Mouse (Mus musculus) yolk sac, embryonic 10.5 days (tissue): ENCODE data around the gene Ankrd39.
"Not testable (repeated sequence)": the region's sequence is repeated elsewhere in the genome, so short reads cannot be mapped to it uniquely, and the experiment has no call there.

ENCODE experiments used
- DNase-seq: peaks from one replicate; pipeline ENCODE4 v3.0.0-alpha.2; 2017; ENCODE audit warnings: low spot score

Gene Ankrd39

GRCm38 (mm10) chr1:36552506-36552905 is 5.3 kb upstream of the Ankrd39 start:
- no peak for DNase-seq

- DNase-seq = no peak
These were observed 4.7 kb upstream of the Ankrd39 start for GRCm38 (mm10) chr1:36551904-36552303.

- no peak for DNase-seq
These were observed 3.0 kb upstream of the Ankrd39 start for GRCm38 (mm10) chr1:36550075-36550863.

- DNase-seq = no peak
These were observed 2.2 kb upstream of the Ankrd39 start for GRCm38 (mm10) chr1:36549491-36549890.

GRCm38 (mm10) chr1:36548771-36549170 is 1.5 kb upstream of the Ankrd39 start:
- DNase-seq = no peak

GRCm38 (mm10) chr1:36547981-36548598 is 845 bp upstream of the Ankrd39 start:
- no peak for DNase-seq

GRCm38 (mm10) chr1:36545845-36546600 is 1.2 kb downstream of the Ankrd39 start:
- no peak for DNase-seq

- no peak for DNase-seq
These were observed 1.9 kb downstream of the Ankrd39 start for GRCm38 (mm10) chr1:36545382-36545781.

GRCm38 (mm10) chr1:36542925-36543324 is 4.3 kb downstream of the Ankrd39 start:
- no peak for DNase-seq

GRCm38 (mm10) chr1:36541844-36542243 is 5.4 kb downstream of the Ankrd39 start:
- no peak for DNase-seq

- no peak for DNase-seq
These were observed 6.4 kb downstream of the Ankrd39 start for GRCm38 (mm10) chr1:36540807-36541206.

- DNase-seq = no peak
These were observed 7.1 kb downstream of the Ankrd39 start for GRCm38 (mm10) chr1:36540132-36540531.

GRCm38 (mm10) chr1:36539186-36539585 is 8.1 kb downstream of the Ankrd39 start, which contains the start of gene Gm42417:
Gm42417 (minus strand) TSS chr1:36539429.
- DNase-seq = peak; percentile 91

- DNase-seq = no peak
These were observed 8.5 kb downstream of the Ankrd39 start for GRCm38 (mm10) chr1:36538727-36539126.

- not testable (repeated sequence) for DNase-seq
These were observed 10.5 kb downstream of the Ankrd39 start, which contains the start of gene Ankrd23 for GRCm38 (mm10) chr1:36536783-36537182. Ankrd23 (minus strand) TSS chr1:36536883.

GRCm38 (mm10) chr1:36536397-36536728 is 10.9 kb downstream of the Ankrd39 start:
- DNase-seq = peak; percentile 66

- no peak for DNase-seq
These were observed 11.5 kb downstream of the Ankrd39 start for GRCm38 (mm10) chr1:36535477-36536396.

GRCm38 (mm10) chr1:36534595-36535058 is 12.6 kb downstream of the Ankrd39 start:
- no peak for DNase-seq

- no peak for DNase-seq
These were observed 13.7 kb downstream of the Ankrd39 start for GRCm38 (mm10) chr1:36533546-36533945.

GRCm38 (mm10) chr1:36531461-36531860 is 15.8 kb downstream of the Ankrd39 start:
- DNase-seq = no peak

GRCm38 (mm10) chr1:36530962-36531361 is 16.3 kb downstream of the Ankrd39 start:
- DNase-seq = no peak

GRCm38 (mm10) chr1:36530485-36530884 is 16.8 kb downstream of the Ankrd39 start:
- DNase-seq = no peak
